Mouse (Mus musculus): ENCODE measurements at regions not wholly inside any gene's neighbourhood (a gene's known extent, or its start where the extent isn't known, plus 50 kb on each side); places are given as distances from the start of the nearest gene placed in this dataset.
A peak's percentile ranks its signal among the peaks of the same experiment; 100 is the strongest.

GRCm38 (mm10) chr9:51517643-51518042 is 188.9 kb upstream of the 1810046K07Rik start:
- DNase-seq (ENCODE audit: extremely low spot score in 1 of 2, low spot score in 1 of 2): peak; percentile 45 to 70

GRCm38 (mm10) chr9:51518376-51518775 is 189.7 kb upstream of the 1810046K07Rik start:
- no peak for DNase-seq (ENCODE audit: extremely low spot score in 1 of 2, low spot score in 1 of 2)

- DNase-seq (ENCODE audit: extremely low spot score in 1 of 2, low spot score in 1 of 2): no peak
Measured at GRCm38 (mm10) chr9:51523471-51523870, 194.8 kb upstream of the 1810046K07Rik start.

GRCm38 (mm10) chr9:51525906-51526305 is 197.2 kb upstream of the 1810046K07Rik start:
- no peak for DNase-seq (ENCODE audit: extremely low spot score in 1 of 2, low spot score in 1 of 2)

- DNase-seq (ENCODE audit: extremely low spot score in 1 of 2, low spot score in 1 of 2): no peak
Measured at GRCm38 (mm10) chr9:51538894-51539293, 210.2 kb upstream of the 1810046K07Rik start.

- no peak for DNase-seq (ENCODE audit: extremely low spot score in 1 of 2, low spot score in 1 of 2)
Measured at GRCm38 (mm10) chr9:51541940-51542339, 213.2 kb upstream of the 1810046K07Rik start.

GRCm38 (mm10) chr9:51572040-51572439 is 193.1 kb upstream of the Arhgap20 start:
- peak in 1 of 2 experiments; percentile 40 for DNase-seq (ENCODE audit: extremely low spot score in 1 of 2, low spot score in 1 of 2)

GRCm38 (mm10) chr9:51581601-51582000 is 183.5 kb upstream of the Arhgap20 start:
- no peak for DNase-seq (ENCODE audit: extremely low spot score in 1 of 2, low spot score in 1 of 2)

- DNase-seq (ENCODE audit: extremely low spot score in 1 of 2, low spot score in 1 of 2): no peak
Measured at GRCm38 (mm10) chr9:51593707-51594106, 171.4 kb upstream of the Arhgap20 start.

GRCm38 (mm10) chr9:51598706-51599105 is 166.4 kb upstream of the Arhgap20 start:
- DNase-seq (ENCODE audit: extremely low spot score in 1 of 2, low spot score in 1 of 2): no peak

- peak in 1 of 2 experiments; percentile 51 for DNase-seq (ENCODE audit: extremely low spot score in 1 of 2, low spot score in 1 of 2)
Measured at GRCm38 (mm10) chr9:51608158-51608557, 157.0 kb upstream of the Arhgap20 start.

GRCm38 (mm10) chr9:51608697-51609456 is 156.3 kb upstream of the Arhgap20 start:
- peak in 1 of 2 experiments; percentile 48 for DNase-seq (ENCODE audit: extremely low spot score in 1 of 2, low spot score in 1 of 2)

GRCm38 (mm10) chr9:51626156-51626555 is 139.0 kb upstream of the Arhgap20 start:
- peak in 1 of 2 experiments; percentile 47 for DNase-seq (ENCODE audit: extremely low spot score in 1 of 2, low spot score in 1 of 2)

- DNase-seq (ENCODE audit: extremely low spot score in 1 of 2, low spot score in 1 of 2): no peak
Measured at GRCm38 (mm10) chr9:51636097-51636496, 129.0 kb upstream of the Arhgap20 start.

GRCm38 (mm10) chr9:51636559-51637127 is 128.5 kb upstream of the Arhgap20 start:
- DNase-seq (ENCODE audit: extremely low spot score in 1 of 2, low spot score in 1 of 2): no peak

GRCm38 (mm10) chr9:51637131-51637920 is 127.8 kb upstream of the Arhgap20 start:
- no peak for DNase-seq (ENCODE audit: extremely low spot score in 1 of 2, low spot score in 1 of 2)

GRCm38 (mm10) chr9:51641706-51642105 is 123.4 kb upstream of the Arhgap20 start:
- peak; percentile 41 to 52 for DNase-seq (ENCODE audit: extremely low spot score in 1 of 2, low spot score in 1 of 2)

- DNase-seq (ENCODE audit: extremely low spot score in 1 of 2, low spot score in 1 of 2): no peak
Measured at GRCm38 (mm10) chr9:51645426-51645825, 119.7 kb upstream of the Arhgap20 start.

GRCm38 (mm10) chr9:51653376-51654292 is 111.5 kb upstream of the Arhgap20 start:
- no peak for DNase-seq (ENCODE audit: extremely low spot score in 1 of 2, low spot score in 1 of 2)

GRCm38 (mm10) chr9:51654645-51655044 is 110.5 kb upstream of the Arhgap20 start:
- DNase-seq (ENCODE audit: extremely low spot score in 1 of 2, low spot score in 1 of 2): no peak

All from frontal cortex, adult 2 months (tissue).